Mouse (Mus musculus) small intestine, adult 2 months (tissue): ENCODE measurements around the gene Nt5c3b. TPM values are rescaled to one million over a fixed set of nuclear protein-coding genes. Genes with fewer than 3 reads are reported as not detected.

Source experiments
- H3K27ac ChIP-seq: fragments of 200-500 bp; 2 replicates; pipeline ENCODE4 v1.5.1; 2012; ENCODE audit warnings: low read depth, low read length, control low read depth, inconsistent platforms; ENCODE audit not compliant: insufficient read depth
- H3K27me3 ChIP-seq: fragments of 200-500 bp; 2 replicates; pipeline ENCODE4 v1.6.1; 2012; ENCODE audit warnings: mild to moderate bottlenecking, moderate library complexity, low read length, inconsistent platforms; ENCODE audit not compliant: control insufficient read depth, insufficient read depth
- H3K36me3 ChIP-seq: fragments of 200-500 bp; 2 replicates; pipeline ENCODE4 v1.6.1; 2012; ENCODE audit warnings: mild to moderate bottlenecking, low read length, control low read depth, inconsistent platforms; ENCODE audit not compliant: control insufficient read depth, insufficient read depth
- H3K4me1 ChIP-seq: fragments of 200-500 bp; 2 replicates; pipeline ENCODE4 v1.6.1; 2012; ENCODE audit warnings: low read length, inconsistent platforms, mixed read lengths; ENCODE audit not compliant: control insufficient read depth, insufficient read depth, insufficient read length
- H3K4me3 ChIP-seq: fragments of 200-500 bp; 2 replicates; pipeline ENCODE4 v1.5.1; 2012; ENCODE audit warnings: low read depth, mild to moderate bottlenecking, control low read depth, inconsistent platforms, low read length, moderate library complexity
- CTCF ChIP-seq: fragments of 200-500 bp; IDR thresholded peaks from 2 replicates; pipeline ENCODE4 v1.5.1; 2012; ENCODE audit warnings: low read depth, mild to moderate bottlenecking, control low read depth, inconsistent platforms, low read length, moderate library complexity, mixed read lengths; ENCODE audit not compliant: insufficient replicate concordance, insufficient read length; ENCODE audit errors: extremely low read depth
- POLR2A ChIP-seq: fragments of 200-500 bp; IDR thresholded peaks from 2 replicates; pipeline ENCODE4 v1.6.1; 2012; ENCODE audit warnings: low read depth, mild to moderate bottlenecking, control low read depth, inconsistent platforms, low read length, moderate library complexity
- WGBS: fragments of 180-500 bp; shearing (Covaris S2); methylation state at CpG from one replicate; pipeline ENCODE4 v1.1.7; 2018; 5-methylcytosine and 5-hydroxymethylcytosine counted together
- polyA plus RNA-seq: library from polyadenylated mRNA; depleted of rRNA; stranded (reverse); fragments of >200 nt; gene quantifications from 2 replicates; pipeline ENCODE4 v1.2.3, GENCODE M21; 2012

The Nt5c3b gene
- polyA plus RNA-seq, 1 experiment: 8.4 TPM

GRCm38 (mm10) chr11:100393733-100394132, 47.9 kb downstream of the Nt5c3b start:
- peaks cover 44% of the 10 kb centered on the region for H3K4me1 ChIP-seq
- H3K27ac ChIP-seq: no peak overlapping the region; the same call in 1 of the 2 replicates
- peak overlapping the region; percentile 26 for H3K4me3 ChIP-seq
- H3K36me3 ChIP-seq: peaks cover 10% of the 10 kb centered on the region
- WGBS: 30% methylated on average over 7 of the region's 7 CpGs
- no peaks in the 10 kb centered on the region for H3K27me3 ChIP-seq
- TF ChIP-seq POLR2A (no peak), CTCF (no peak)

- TF ChIP-seq CTCF (no peak), POLR2A (no peak)
- H3K36me3 ChIP-seq: peaks cover 10% of the 10 kb centered on the region
- H3K27ac ChIP-seq: peak overlapping the region; percentile 0; the same call in 1 of the 2 replicates
- no peak overlapping the region for H3K4me3 ChIP-seq
- H3K27me3 ChIP-seq: no peaks in the 10 kb centered on the region
- 58% methylated on average over 5 of the region's 5 CpGs for WGBS
- H3K4me1 ChIP-seq: peaks cover 50% of the 10 kb centered on the region
These were observed 48.6 kb downstream of the Nt5c3b start for GRCm38 (mm10) chr11:100392958-100393357.

GRCm38 (mm10) chr11:100391884-100392345, 49.7 kb downstream of the Nt5c3b start:
- H3K27ac ChIP-seq: no peak overlapping the region
- no peak for TF ChIP-seq POLR2A
- no peak for TF ChIP-seq CTCF
- H3K36me3 ChIP-seq: peaks cover 10% of the 10 kb centered on the region
- H3K27me3 ChIP-seq: no peaks in the 10 kb centered on the region
- no peak overlapping the region for H3K4me3 ChIP-seq
- WGBS: 89% methylated on average over 7 of the region's 7 CpGs
- H3K4me1 ChIP-seq: peaks cover 60% of the 10 kb centered on the region

GRCm38 (mm10) chr11:100391081-100391883, 50.3 kb downstream of the Nt5c3b start:
- H3K27ac ChIP-seq: peak overlapping the region; percentile 26; the same call in 1 of the 2 replicates
- no peak for TF ChIP-seq POLR2A
- TF ChIP-seq CTCF: no peak
- WGBS: 35% methylated on average over 9 of the region's 9 CpGs

GRCm38 (mm10) chr11:100389931-100390445, 51.6 kb downstream of the Nt5c3b start:
- H3K27ac ChIP-seq: 0 out of 2 replicates have a peak overlapping the region, but pooled peaks have one; percentile 26
- TF ChIP-seq POLR2A (no peak), CTCF (no peak)
- H3K36me3 ChIP-seq: peaks cover 25% of the 10 kb centered on the region
- H3K4me3 ChIP-seq: no peak overlapping the region
- no peaks in the 10 kb centered on the region for H3K27me3 ChIP-seq
- 52% methylated on average over 8 of the region's 8 CpGs for WGBS
- H3K4me1 ChIP-seq: peaks cover 63% of the 10 kb centered on the region

More at GRCm38 (mm10) chr11:100391081-100391883, 50.3 kb downstream of the Nt5c3b start:
- peaks cover 64% of the 10 kb centered on the region for H3K4me1 ChIP-seq
- H3K36me3 ChIP-seq: peaks cover 13% of the 10 kb centered on the region
- no peaks in the 10 kb centered on the region for H3K27me3 ChIP-seq
- H3K4me3 ChIP-seq: no peak overlapping the region

GRCm38 (mm10) chr11:100388588-100388987, 53.0 kb downstream of the Nt5c3b start:
- 49% methylated on average over 6 of the region's 6 CpGs for WGBS
- peaks cover 51% of the 10 kb centered on the region for H3K4me1 ChIP-seq

GRCm38 (mm10) chr11:100387589-100388375, 53.8 kb downstream of the Nt5c3b start:
- Histone ChIP-seq H3K4me3 (no peak overlapping the region), H3K36me3 (peaks cover 39% of the 10 kb centered on the region), H3K27me3 (no peaks in the 10 kb centered on the region), H3K4me1 (peaks cover 45% of the 10 kb centered on the region), H3K27ac (peak overlapping the region; percentile 7)
- TF ChIP-seq POLR2A (peak; percentile 19; the same call in 1 of the 2 replicates), CTCF (no peak)
- 17% methylated on average over 14 of the region's 14 CpGs for WGBS

More at GRCm38 (mm10) chr11:100388588-100388987, 53.0 kb downstream of the Nt5c3b start:
- Histone ChIP-seq H3K4me3 (no peak overlapping the region), H3K27me3 (no peaks in the 10 kb centered on the region), H3K27ac (peak overlapping the region; percentile 52), H3K36me3 (peaks cover 34% of the 10 kb centered on the region)
- no peak for TF ChIP-seq CTCF
- TF ChIP-seq POLR2A: no peak
